Mouse (Mus musculus): ENCODE measurements around the gene Synpo2. TPM values are rescaled to one million over a fixed set of nuclear protein-coding genes. Genes with fewer than 3 reads are reported as not detected.
"Not testable (repeated sequence)": the region's sequence is repeated elsewhere in the genome, so short reads cannot be mapped to it uniquely, and the experiment has no call there.

Gene Synpo2
- polyA plus RNA-seq, 1 experiment from 2014 or later = 5.4 TPM

GRCm38 (mm10) chr3:123141069-123141468, 94.9 kb downstream of the Synpo2 start:
- no peak overlapping the region for H3K27ac ChIP-seq (replicated peaks)
- H3K4me1 ChIP-seq = no peaks in the 10 kb centered on the region
- H3K9ac ChIP-seq (replicated peaks) = no peak overlapping the region
- H3K9me3 ChIP-seq = no peaks in the 10 kb centered on the region
- ATAC-seq (ENCODE audit: low FRiP score, low read depth) = no peak
- no peak overlapping the region for H3K4me2 ChIP-seq (replicated peaks)
- 88% methylated on average over 6 of the region's 6 CpGs for WGBS
- H3K27me3 ChIP-seq = no peaks in the 10 kb centered on the region
- H3K36me3 ChIP-seq = no peaks in the 10 kb centered on the region
- H3K4me3 ChIP-seq = no peak overlapping the region

DNA sequence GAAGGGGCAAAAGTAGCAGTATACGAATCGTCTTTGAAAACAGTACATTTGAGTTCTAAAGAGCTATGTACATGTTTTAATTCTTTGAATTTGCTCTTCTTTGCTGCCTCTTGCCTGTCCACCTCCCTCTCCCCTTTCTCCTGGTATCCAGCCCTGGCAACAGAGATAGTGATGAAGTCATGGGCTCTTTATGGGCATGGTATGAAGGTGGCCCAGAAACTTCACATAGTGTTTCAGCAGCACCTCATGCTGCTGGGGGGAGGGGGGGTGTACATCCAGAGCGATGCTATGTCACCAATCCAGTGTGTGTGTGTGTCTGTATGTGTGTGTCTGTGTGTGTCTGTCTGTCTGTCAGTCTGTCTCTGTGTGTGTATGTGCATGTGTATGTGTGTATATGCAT, 95.8 kb downstream of the Synpo2 start:
- Histone ChIP-seq H3K9me3 (no peaks in the 10 kb centered on the region), H3K4me3 (no peak overlapping the region), H3K4me2 (replicated peaks) (no peak overlapping the region), H3K4me1 (no peaks in the 10 kb centered on the region), H3K27ac (replicated peaks) (no peak overlapping the region), H3K27me3 (no peaks in the 10 kb centered on the region), H3K9ac (replicated peaks) (no peak overlapping the region), H3K36me3 (no peaks in the 10 kb centered on the region)
- ATAC-seq (ENCODE audit: low FRiP score, low read depth) = no peak
- WGBS = 88% methylated on average over 3 of the region's 3 CpGs

- no peak for ATAC-seq (ENCODE audit: low FRiP score, low read depth)
- no peak overlapping the region for H3K27ac ChIP-seq (replicated peaks)
- no peak overlapping the region for H3K4me2 ChIP-seq (replicated peaks)
- no peaks in the 10 kb centered on the region for H3K4me1 ChIP-seq
- WGBS = 67% methylated on average over 5 of the region's 5 CpGs
- no peak overlapping the region for H3K4me3 ChIP-seq
- H3K36me3 ChIP-seq = no peaks in the 10 kb centered on the region
- no peaks in the 10 kb centered on the region for H3K27me3 ChIP-seq
- H3K9ac ChIP-seq (replicated peaks) = no peak overlapping the region
- H3K9me3 ChIP-seq = no peaks in the 10 kb centered on the region
These were observed 96.3 kb downstream of the Synpo2 start for GRCm38 (mm10) chr3:123139619-123140018.

GRCm38 (mm10) chr3:123138274-123139003, 97.5 kb downstream of the Synpo2 start:
- no peaks in the 10 kb centered on the region for H3K9me3 ChIP-seq
- no peaks in the 10 kb centered on the region for H3K36me3 ChIP-seq
- no peaks in the 10 kb centered on the region for H3K4me1 ChIP-seq
- no peak overlapping the region for H3K9ac ChIP-seq (replicated peaks)
- no peaks in the 10 kb centered on the region for H3K27me3 ChIP-seq
- WGBS = 63% methylated on average over 6 of the region's 6 CpGs
- H3K27ac ChIP-seq (replicated peaks) = no peak overlapping the region
- ATAC-seq (ENCODE audit: low FRiP score, low read depth) = no peak
- H3K4me3 ChIP-seq = no peak overlapping the region
- no peak overlapping the region for H3K4me2 ChIP-seq (replicated peaks)

DNA sequence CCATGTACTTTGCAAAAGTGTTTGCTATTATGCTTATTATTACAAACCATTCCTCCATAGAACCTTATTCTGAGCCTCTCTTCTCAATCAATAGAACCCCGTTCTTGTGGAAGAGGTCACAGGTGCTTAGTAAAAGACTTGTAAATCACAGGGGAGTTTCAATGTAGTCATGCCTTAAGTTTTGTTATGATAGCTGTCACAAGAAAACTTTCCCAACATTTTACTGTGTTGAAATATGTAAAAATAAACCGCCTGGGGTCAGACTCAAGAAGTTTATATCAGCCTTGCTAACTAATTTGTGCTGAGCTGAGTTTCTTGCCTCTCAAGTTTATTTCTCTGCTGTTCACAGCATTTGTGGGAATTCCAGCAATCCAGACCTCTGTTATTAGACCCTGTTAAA, 103.8 kb downstream of the Synpo2 start:
- no peaks in the 10 kb centered on the region for H3K36me3 ChIP-seq
- 87% methylated on average over 2 of the region's 2 CpGs for WGBS
- H3K27me3 ChIP-seq = no peaks in the 10 kb centered on the region
- no peak overlapping the region for H3K27ac ChIP-seq (replicated peaks)
- H3K4me2 ChIP-seq (replicated peaks) = no peak overlapping the region
- H3K4me1 ChIP-seq = no peaks in the 10 kb centered on the region
- H3K9ac ChIP-seq (replicated peaks) = no peak overlapping the region
- no peak overlapping the region for H3K4me3 ChIP-seq
- no peaks in the 10 kb centered on the region for H3K9me3 ChIP-seq
- no peak for ATAC-seq (ENCODE audit: low FRiP score, low read depth)

DNA sequence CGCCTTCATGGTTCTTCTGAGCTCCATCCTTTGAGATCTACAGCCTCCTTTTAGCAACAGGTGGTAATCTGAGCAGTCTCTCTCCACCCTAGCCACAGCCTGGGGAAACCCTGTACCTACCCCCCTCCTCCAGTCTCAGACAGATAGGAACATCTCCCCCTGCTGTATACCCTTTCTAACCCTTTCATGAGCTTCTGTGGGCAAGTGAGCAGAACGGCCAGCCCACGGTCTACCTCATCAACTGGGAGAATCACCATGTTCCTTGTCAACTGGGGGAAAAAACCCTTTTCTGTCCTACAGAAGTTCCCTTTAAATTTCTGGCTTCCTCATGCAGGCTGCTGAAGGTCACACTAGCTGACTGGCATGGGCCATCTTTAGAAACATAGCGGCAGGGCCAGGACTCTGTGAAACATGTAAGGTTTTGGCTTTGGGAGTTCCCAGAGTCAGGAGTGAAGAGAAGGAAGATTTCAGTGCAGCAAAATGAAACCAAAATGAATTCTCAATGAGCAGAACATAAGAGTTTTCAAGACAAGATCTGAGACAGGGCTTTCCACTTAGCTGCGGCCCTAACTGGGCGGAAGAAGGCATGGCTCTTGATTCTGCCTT, 104.7 kb downstream of the Synpo2 start:
- H3K9ac ChIP-seq (replicated peaks) = no peak overlapping the region
- no peaks in the 10 kb centered on the region for H3K9me3 ChIP-seq
- H3K4me1 ChIP-seq = no peaks in the 10 kb centered on the region
- H3K4me2 ChIP-seq (replicated peaks) = no peak overlapping the region
- no peak overlapping the region for H3K27ac ChIP-seq (replicated peaks)
- no peak overlapping the region for H3K4me3 ChIP-seq
- H3K27me3 ChIP-seq = no peaks in the 10 kb centered on the region
- WGBS = 95% methylated on average over 6 of the region's 6 CpGs
- no peaks in the 10 kb centered on the region for H3K36me3 ChIP-seq
- no peak for ATAC-seq (ENCODE audit: low FRiP score, low read depth)

- no peaks in the 10 kb centered on the region for H3K27me3 ChIP-seq
- H3K4me3 ChIP-seq = no peak overlapping the region
- 83% methylated on average over 14 of the region's 14 CpGs for WGBS
- H3K27ac ChIP-seq (replicated peaks) = no peak overlapping the region
- no peak for ATAC-seq (ENCODE audit: low FRiP score, low read depth)
- no peak overlapping the region for H3K4me2 ChIP-seq (replicated peaks)
- H3K9me3 ChIP-seq = no peaks in the 10 kb centered on the region
- H3K9ac ChIP-seq (replicated peaks) = no peak overlapping the region
- no peaks in the 10 kb centered on the region for H3K4me1 ChIP-seq
- H3K36me3 ChIP-seq = no peaks in the 10 kb centered on the region
These were observed 105.4 kb downstream of the Synpo2 start for GRCm38 (mm10) chr3:123130314-123131150.

DNA sequence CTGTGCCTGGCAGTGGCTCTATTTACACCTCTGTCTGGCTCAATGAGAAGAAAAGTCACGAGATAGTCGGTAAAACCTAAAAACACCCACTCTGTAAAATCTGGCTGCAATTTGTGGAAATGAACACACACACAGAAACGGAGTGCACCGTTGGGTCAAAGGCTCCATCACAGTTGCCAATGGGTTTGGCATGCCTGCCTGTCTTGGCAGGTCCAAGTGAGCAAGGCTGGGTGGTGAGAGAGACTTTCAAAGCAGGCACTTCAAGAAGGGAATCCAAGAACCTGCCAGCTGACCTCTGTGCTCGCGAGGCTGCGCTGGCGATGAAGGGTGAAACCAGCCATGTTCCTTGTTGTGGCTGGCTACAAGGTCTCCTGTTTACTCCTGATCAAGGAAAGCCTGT, 107.2 kb downstream of the Synpo2 start:
- no peaks in the 10 kb centered on the region for H3K4me1 ChIP-seq
- no peak for ATAC-seq (ENCODE audit: low FRiP score, low read depth)
- 82% methylated on average over 8 of the region's 8 CpGs for WGBS
- no peak overlapping the region for H3K4me3 ChIP-seq
- H3K27me3 ChIP-seq = no peaks in the 10 kb centered on the region
- H3K36me3 ChIP-seq = no peaks in the 10 kb centered on the region
- no peaks in the 10 kb centered on the region for H3K9me3 ChIP-seq
- no peak overlapping the region for H3K4me2 ChIP-seq (replicated peaks)
- H3K9ac ChIP-seq (replicated peaks) = no peak overlapping the region
- no peak overlapping the region for H3K27ac ChIP-seq (replicated peaks)

GRCm38 (mm10) chr3:123128091-123128490, 107.9 kb downstream of the Synpo2 start:
- Histone ChIP-seq H3K36me3 (no peaks in the 10 kb centered on the region), H3K4me1 (no peaks in the 10 kb centered on the region), H3K4me3 (no peak overlapping the region), H3K9me3 (no peaks in the 10 kb centered on the region), H3K27ac (replicated peaks) (no peak overlapping the region), H3K27me3 (no peaks in the 10 kb centered on the region), H3K4me2 (replicated peaks) (no peak overlapping the region), H3K9ac (replicated peaks) (no peak overlapping the region)
- ATAC-seq (ENCODE audit: low FRiP score, low read depth) = no peak
- WGBS = 80% methylated on average over 7 of the region's 7 CpGs

DNA sequence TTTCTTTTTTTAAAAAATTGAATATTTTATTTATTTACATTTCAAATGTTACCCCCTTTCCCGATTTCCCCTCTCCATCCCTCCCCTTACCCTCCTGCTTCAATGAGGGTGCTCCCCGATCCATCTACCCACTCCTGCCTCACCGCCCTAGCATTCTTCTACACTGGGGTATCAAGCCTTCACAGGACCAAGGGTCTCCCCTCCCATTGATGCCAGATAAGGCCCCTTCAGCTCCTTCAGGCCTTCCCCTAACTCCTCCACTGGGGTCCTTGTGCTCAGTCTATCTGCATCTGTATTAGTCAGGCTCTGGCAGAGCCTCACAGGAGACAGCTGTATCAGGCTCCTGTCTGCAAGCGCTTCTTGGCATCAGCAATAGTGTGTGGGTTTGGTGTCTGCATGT, 109.2 kb downstream of the Synpo2 start:
- not testable (repeated sequence) for ATAC-seq (ENCODE audit: low FRiP score, low read depth)

DNA sequence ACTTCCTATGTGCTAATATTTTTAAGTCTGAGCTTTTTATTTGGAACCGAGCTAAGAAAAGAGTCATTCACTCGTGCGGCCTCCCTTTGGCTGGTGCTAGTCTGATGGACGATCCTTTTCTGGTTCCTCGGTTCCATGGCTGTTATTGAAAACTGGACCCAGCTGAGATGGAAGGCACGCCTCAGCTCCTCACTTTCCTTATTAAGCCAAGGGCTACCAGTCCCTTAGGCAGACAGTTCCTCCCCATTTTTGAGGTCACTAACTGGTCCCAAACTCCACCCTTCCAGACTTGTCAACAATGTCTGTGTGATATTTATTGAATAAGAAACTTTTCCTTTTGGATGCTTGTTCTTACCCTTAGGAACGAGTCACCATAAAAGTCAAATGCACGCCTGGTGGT, 112.1 kb downstream of the Synpo2 start:
- H3K9me3 ChIP-seq = no peaks in the 10 kb centered on the region
- no peak overlapping the region for H3K27ac ChIP-seq (replicated peaks)
- H3K9ac ChIP-seq (replicated peaks) = no peak overlapping the region
- no peak overlapping the region for H3K4me2 ChIP-seq (replicated peaks)
- no peaks in the 10 kb centered on the region for H3K36me3 ChIP-seq
- H3K27me3 ChIP-seq = no peaks in the 10 kb centered on the region
- WGBS = 86% methylated on average over 8 of the region's 8 CpGs
- no peak for ATAC-seq (ENCODE audit: low FRiP score, low read depth)
- no peaks in the 10 kb centered on the region for H3K4me1 ChIP-seq
- no peak overlapping the region for H3K4me3 ChIP-seq

More for the DNA sequence above, 109.2 kb downstream of the Synpo2 start:
- not testable (repeated sequence) for H3K4me2 ChIP-seq (replicated peaks); H3K36me3 ChIP-seq; H3K4me3 ChIP-seq; H3K4me1 ChIP-seq; H3K27ac ChIP-seq (replicated peaks); H3K9me3 ChIP-seq; H3K27me3 ChIP-seq; H3K9ac ChIP-seq (replicated peaks)
- WGBS = 89% methylated on average over 4 of the region's 4 CpGs

All from midbrain, embryonic 12.5 days (tissue).